Mouse (Mus musculus): Measurements from ENCODE around the gene Ppp1r11.

The Ppp1r11 gene

GRCm38 (mm10) chr17:36915076-36915475 lies 36.5 kb downstream of the Ppp1r11 start:
- peak; percentile 82 for DNase-seq (ENCODE audit: low read depth, low spot score)

- peak; percentile 88 for DNase-seq (ENCODE audit: low read depth, low spot score)
These were observed 37.4 kb downstream of the Ppp1r11 start for GRCm38 (mm10) chr17:36914108-36914507.

GRCm38 (mm10) chr17:36912031-36912430 lies 39.5 kb downstream of the Ppp1r11 start:
- DNase-seq (ENCODE audit: low read depth, low spot score) = no peak

- DNase-seq (ENCODE audit: low read depth, low spot score) = no peak
These were observed 41.7 kb downstream of the Ppp1r11 start for GRCm38 (mm10) chr17:36909802-36910201.

- no peak for DNase-seq (ENCODE audit: low read depth, low spot score)
These were observed 43.3 kb downstream of the Ppp1r11 start for GRCm38 (mm10) chr17:36908235-36908634.

GRCm38 (mm10) chr17:36903651-36904050 lies 47.9 kb downstream of the Ppp1r11 start:
- no peak for DNase-seq (ENCODE audit: low read depth, low spot score)

- peak; percentile 15 for DNase-seq (ENCODE audit: low read depth, low spot score)
These were observed 50.9 kb downstream of the Ppp1r11 start for GRCm38 (mm10) chr17:36900691-36901090.

GRCm38 (mm10) chr17:36900001-36900400 lies 51.5 kb downstream of the Ppp1r11 start:
- no peak for DNase-seq (ENCODE audit: low read depth, low spot score)

GRCm38 (mm10) chr17:36899376-36899775 lies 52.2 kb downstream of the Ppp1r11 start:
- no peak for DNase-seq (ENCODE audit: low read depth, low spot score)

Measured in CD4-positive, CD25-positive, alpha-beta regulatory T cell, adult 2 months (primary cell).